Mouse (Mus musculus) intestine, postnatal 0 days (tissue): ENCODE results near the gene Agpat2. TPM values are rescaled to one million over a fixed set of nuclear protein-coding genes. Genes with fewer than 3 reads are reported as not detected.

Experiments
- ATAC-seq: fragments of 200-750 bp; cut with Nextera tagmentation; 2 replicates; pipeline ENCODE4 v1.8.0; 2017; ENCODE audit warnings: mild to moderate bottlenecking, moderate TSS enrichment, moderate library complexity
- H3K27ac ChIP-seq: fragments of 300-500 bp; sonication (generic); 2 replicates; pipeline ENCODE4 v1.5.1; 2014; ENCODE audit warnings: mild to moderate bottlenecking, low read depth, low read length, moderate library complexity
- H3K27me3 ChIP-seq: fragments of 300-500 bp; sonication (generic); replicated peaks from 2 replicates; pipeline ENCODE4 v1.6.1; 2014; ENCODE audit warnings: low read length, mixed read lengths; ENCODE audit not compliant: control insufficient read depth, insufficient read depth
- H3K36me3 ChIP-seq: fragments of 300-500 bp; sonication (generic); 2 replicates; pipeline ENCODE4 v1.6.1; 2014; ENCODE audit warnings: mild to moderate bottlenecking, moderate library complexity; ENCODE audit not compliant: control insufficient read depth, insufficient read depth
- H3K4me1 ChIP-seq: fragments of 300-500 bp; sonication (generic); replicated peaks from 2 replicates; pipeline ENCODE4 v1.6.1; 2014; ENCODE audit warnings: antibody characterized with exemption, low read length, mixed read lengths; ENCODE audit not compliant: control insufficient read depth, insufficient read depth
- H3K4me2 ChIP-seq: fragments of 300-500 bp; sonication (generic); replicated peaks from 2 replicates; pipeline ENCODE4 v1.6.1; 2014; ENCODE audit warnings: low read depth, mild to moderate bottlenecking, moderate library complexity
- H3K4me3 ChIP-seq: fragments of 300-500 bp; sonication (generic); 2 replicates; pipeline ENCODE4 v1.5.1; 2014; ENCODE audit warnings: low read depth, low read length
- H3K9ac ChIP-seq: fragments of 300-500 bp; sonication (generic); 2 replicates; pipeline ENCODE4 v1.6.1; 2014; ENCODE audit warnings: mild to moderate bottlenecking, low read depth, low read length
- H3K9me3 ChIP-seq: fragments of 300-500 bp; sonication (generic); 2 replicates; pipeline ENCODE4 v1.6.1; 2016; ENCODE audit warnings: mixed run types; ENCODE audit not compliant: control insufficient read depth
- CTCF ChIP-seq: sonication (generic); IDR thresholded peaks from 2 replicates; pipeline ENCODE4 v1.5.1; 2016; ENCODE audit warnings: low read depth, mild to moderate bottlenecking, control low read depth, antibody characterized with exemption, moderate library complexity
- WGBS: fragments of 180-500 bp; shearing (Covaris S2); extraction: QIAGEN DNeasy Blood & Tissue Kit; methylation state at CpG from one replicate; pipeline ENCODE4 v1.1.7; 2014; 5-methylcytosine and 5-hydroxymethylcytosine counted together
- polyA plus RNA-seq: library from polyadenylated mRNA; unstranded; fragments of >200 nt; fragmentation: Nextera tagmentation; extraction: Ambion mirVana; gene quantifications from 2 replicates; pipeline ENCODE4 v1.2.1, GENCODE M21; 2015

Gene Agpat2
- polyA plus RNA-seq, 1 experiment from 2014 or later = 128 TPM

GRCm38 (mm10) chr2:26579714-26580113 lies 24.5 kb downstream of the Agpat2 start, which contains the start of gene Egfl7:
Gene Egfl7 (plus strand): TSS chr2:26580014.
- no peaks in the 10 kb centered on the region for H3K9me3 ChIP-seq
- WGBS = 95% methylated on average over 1 of the region's 1 CpGs
- no peak for TF ChIP-seq CTCF
- ATAC-seq = no peak
- H3K9ac ChIP-seq = no peak within 1 kb of the TSS
- peak within 1 kb of the TSS; percentile 46 for H3K27ac ChIP-seq
- no peak within 1 kb of the TSS for H3K4me3 ChIP-seq
- no peak within 1 kb of the TSS for H3K4me2 ChIP-seq
- no peaks in the 10 kb centered on the region for H3K36me3 ChIP-seq
- no peaks in the 10 kb centered on the region for H3K4me1 ChIP-seq
- H3K27me3 ChIP-seq = no peaks in the 10 kb centered on the region

- ATAC-seq = no peak
- H3K4me3 ChIP-seq = no peak overlapping the region
- H3K36me3 ChIP-seq = no peaks in the 10 kb centered on the region
- TF ChIP-seq CTCF = no peak
- H3K4me1 ChIP-seq = no peaks in the 10 kb centered on the region
- H3K4me2 ChIP-seq = no peak overlapping the region
- H3K9me3 ChIP-seq = no peaks in the 10 kb centered on the region
- no peaks in the 10 kb centered on the region for H3K27me3 ChIP-seq
- 57% methylated on average over 6 of the region's 6 CpGs for WGBS
- H3K9ac ChIP-seq = no peak overlapping the region
- peak overlapping the region; percentile 24; the same call in 1 of the 2 replicates for H3K27ac ChIP-seq
These were observed 25.8 kb downstream of the Agpat2 start for GRCm38 (mm10) chr2:26578369-26578768.

GRCm38 (mm10) chr2:26576462-26576861 lies 27.8 kb downstream of the Agpat2 start:
- no peak for TF ChIP-seq CTCF
- no peaks in the 10 kb centered on the region for H3K4me1 ChIP-seq
- H3K27ac ChIP-seq = 0 out of 2 replicates have a peak overlapping the region, but pooled peaks have one; percentile 46
- no peaks in the 10 kb centered on the region for H3K36me3 ChIP-seq
- ATAC-seq = no peak
- no peaks in the 10 kb centered on the region for H3K9me3 ChIP-seq
- H3K9ac ChIP-seq = no peak overlapping the region
- H3K4me3 ChIP-seq = no peak overlapping the region
- no peaks in the 10 kb centered on the region for H3K27me3 ChIP-seq
- no peak overlapping the region for H3K4me2 ChIP-seq
- WGBS = 53% methylated on average over 4 of the region's 4 CpGs

GRCm38 (mm10) chr2:26575865-26576264 lies 28.4 kb downstream of the Agpat2 start:
- no peak for TF ChIP-seq CTCF
- 0 out of 2 replicates have a peak overlapping the region, but pooled peaks have one; percentile 46 for H3K27ac ChIP-seq
- H3K9me3 ChIP-seq = no peaks in the 10 kb centered on the region
- no peak overlapping the region for H3K4me3 ChIP-seq
- ATAC-seq = peak; percentile 27; the same call in 1 of the 2 replicates
- WGBS = 63% methylated on average over 4 of the region's 4 CpGs
- H3K4me2 ChIP-seq = no peak overlapping the region
- no peak overlapping the region for H3K9ac ChIP-seq
- no peaks in the 10 kb centered on the region for H3K4me1 ChIP-seq
- H3K36me3 ChIP-seq = no peaks in the 10 kb centered on the region
- no peaks in the 10 kb centered on the region for H3K27me3 ChIP-seq

- no peak overlapping the region for H3K4me2 ChIP-seq
- 76% methylated on average over 1 of the region's 1 CpGs for WGBS
- no peaks in the 10 kb centered on the region for H3K9me3 ChIP-seq
- no peaks in the 10 kb centered on the region for H3K4me1 ChIP-seq
- 0 out of 2 replicates have a peak overlapping the region, but pooled peaks have one; percentile 46 for H3K27ac ChIP-seq
- H3K36me3 ChIP-seq = no peaks in the 10 kb centered on the region
- H3K9ac ChIP-seq = no peak overlapping the region
- no peak for ATAC-seq
- no peak for TF ChIP-seq CTCF
- no peak overlapping the region for H3K4me3 ChIP-seq
- no peaks in the 10 kb centered on the region for H3K27me3 ChIP-seq
These were observed 28.8 kb downstream of the Agpat2 start for GRCm38 (mm10) chr2:26575378-26575777.

- Histone ChIP-seq H3K9me3 (no peaks in the 10 kb centered on the region), H3K27ac (no peak overlapping the region), H3K27me3 (no peaks in the 10 kb centered on the region), H3K9ac (no peak overlapping the region), H3K36me3 (no peaks in the 10 kb centered on the region), H3K4me3 (no peak overlapping the region), H3K4me2 (no peak overlapping the region), H3K4me1 (no peaks in the 10 kb centered on the region)
- 66% methylated on average over 5 of the region's 5 CpGs for WGBS
- no peak for ATAC-seq
- TF ChIP-seq CTCF = no peak
These were observed 29.4 kb downstream of the Agpat2 start for GRCm38 (mm10) chr2:26574862-26575261.

GRCm38 (mm10) chr2:26573807-26574206 lies 30.4 kb downstream of the Agpat2 start:
- H3K27ac ChIP-seq = peak overlapping the region; percentile 10; the same call in 1 of the 2 replicates
- H3K9me3 ChIP-seq = no peaks in the 10 kb centered on the region

More at GRCm38 (mm10) chr2:26573807-26574206, 30.4 kb downstream of the Agpat2 start:
- TF ChIP-seq CTCF = no peak
- no peak for ATAC-seq
- H3K27me3 ChIP-seq = no peaks in the 10 kb centered on the region
- H3K4me3 ChIP-seq = no peak overlapping the region
- WGBS = 29% methylated on average over 5 of the region's 5 CpGs
- H3K9ac ChIP-seq = no peak overlapping the region
- H3K4me2 ChIP-seq = no peak overlapping the region
- no peaks in the 10 kb centered on the region for H3K36me3 ChIP-seq
- H3K4me1 ChIP-seq = no peaks in the 10 kb centered on the region
